Mouse (Mus musculus) megakaryocyte, embryonic 14.5 days (primary cell): ENCODE results near the gene Vmn1r75.

Experiments
- FLI1 ChIP-seq: IDR thresholded peaks from 2 replicates; pipeline ENCODE4 v1.6.1; 2012; ENCODE audit warnings: low read length, inconsistent platforms, mixed read lengths
- GATA1 ChIP-seq: IDR thresholded peaks from 3 replicates; pipeline ENCODE4 v1.6.1; 2012; ENCODE audit warnings: mixed read lengths, low read length, inconsistent platforms, borderline replicate concordance

DNA sequence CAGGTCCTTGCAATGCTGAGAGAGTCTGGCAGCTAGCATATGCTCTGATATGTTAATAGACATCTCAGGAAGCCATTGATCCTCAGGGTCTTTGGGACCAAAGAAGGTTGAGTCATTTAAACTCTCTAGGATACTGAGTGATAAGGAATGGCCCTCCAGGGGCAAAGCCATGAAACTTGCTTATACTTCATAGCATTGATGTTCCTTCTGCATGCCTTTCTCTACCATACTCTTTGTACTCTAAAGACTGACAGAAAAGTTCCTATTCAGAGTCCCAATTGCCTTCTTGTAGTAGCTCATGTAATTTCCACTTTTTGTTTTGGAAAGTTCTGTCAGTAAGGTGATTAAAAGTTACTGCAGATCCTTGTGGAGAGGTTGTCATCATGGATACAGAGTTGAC, at the start of gene Vmn1r75:
- TF ChIP-seq GATA1 (no peak), FLI1 (no peak)
